Mouse (Mus musculus): ENCODE results near the gene Sema4b. TPM values are rescaled to one million over a fixed set of nuclear protein-coding genes. Genes with fewer than 3 reads are reported as not detected.

Gene Sema4b
- total and polyA plus RNA-seq, 2 experiments from 2014 or later, result 11.7 to 17.5 TPM

GRCm38 (mm10) chr7:80158496-80159268, 28.0 kb upstream of the Sema4b start:
- 0 out of 2 replicates have a peak overlapping the region, but pooled peaks have one; percentile 30 for H3K27ac ChIP-seq (ENCODE audit: low read depth)
- ATAC-seq (ENCODE audit: insufficient read depth, low read depth) (no peak), DNase-seq (ENCODE audit: low spot score) (no peak)
- no peak overlapping the region for H3K9ac ChIP-seq (replicated peaks; ENCODE audit: low read depth, low read length)
- no peaks in the 10 kb centered on the region for H3K36me3 ChIP-seq (replicated peaks; ENCODE audit: control insufficient read depth, insufficient read depth, low read length)
- no peaks in the 10 kb centered on the region for H3K27me3 ChIP-seq (ENCODE audit: control insufficient read depth, insufficient read depth, low read length)
- TF ChIP-seq CTCF (IDR thresholded peaks at IDR 0.05; ENCODE audit: low read depth) (no peak), EP300 (IDR thresholded peaks at IDR 0.05; ENCODE audit: low read depth) (no peak)
- H3K4me3 ChIP-seq (ENCODE audit: low read depth, low read length), result no peak overlapping the region
- H3K4me2 ChIP-seq (ENCODE audit: low read depth, low read length), result no peak overlapping the region
- H3K4me1 ChIP-seq (ENCODE audit: control insufficient read depth, insufficient read depth), result peaks cover 22% of the 10 kb centered on the region
- WGBS, result 81% methylated on average over 8 of the region's 8 CpGs
- no peaks in the 10 kb centered on the region for H3K9me3 ChIP-seq (replicated peaks; ENCODE audit: control insufficient read depth, low read length)

GRCm38 (mm10) chr7:80160293-80160944, 26.2 kb upstream of the Sema4b start:
- H3K27ac ChIP-seq (ENCODE audit: low read depth), result peak overlapping the region; percentile 90
- DNase-seq (ENCODE audit: low spot score), result no peak
- H3K4me2 ChIP-seq (ENCODE audit: low read depth, low read length), result no peak overlapping the region
- H3K36me3 ChIP-seq (replicated peaks; ENCODE audit: control insufficient read depth, insufficient read depth, low read length), result no peaks in the 10 kb centered on the region
- WGBS, result 56% methylated on average over 7 of the region's 7 CpGs
- no peak for TF ChIP-seq EP300 (IDR thresholded peaks at IDR 0.05; ENCODE audit: low read depth)
- TF ChIP-seq CTCF (IDR thresholded peaks at IDR 0.05; ENCODE audit: low read depth), result no peak
- H3K9me3 ChIP-seq (replicated peaks; ENCODE audit: control insufficient read depth, low read length), result no peaks in the 10 kb centered on the region
- H3K4me1 ChIP-seq (ENCODE audit: control insufficient read depth, insufficient read depth), result peaks cover 22% of the 10 kb centered on the region
- ATAC-seq (ENCODE audit: insufficient read depth, low read depth), result peak; percentile 27; the same call in 1 of the 2 replicates
- H3K27me3 ChIP-seq (ENCODE audit: control insufficient read depth, insufficient read depth, low read length), result no peaks in the 10 kb centered on the region
- no peak overlapping the region for H3K9ac ChIP-seq (replicated peaks; ENCODE audit: low read depth, low read length)
- no peak overlapping the region for H3K4me3 ChIP-seq (ENCODE audit: low read depth, low read length)

DNA sequence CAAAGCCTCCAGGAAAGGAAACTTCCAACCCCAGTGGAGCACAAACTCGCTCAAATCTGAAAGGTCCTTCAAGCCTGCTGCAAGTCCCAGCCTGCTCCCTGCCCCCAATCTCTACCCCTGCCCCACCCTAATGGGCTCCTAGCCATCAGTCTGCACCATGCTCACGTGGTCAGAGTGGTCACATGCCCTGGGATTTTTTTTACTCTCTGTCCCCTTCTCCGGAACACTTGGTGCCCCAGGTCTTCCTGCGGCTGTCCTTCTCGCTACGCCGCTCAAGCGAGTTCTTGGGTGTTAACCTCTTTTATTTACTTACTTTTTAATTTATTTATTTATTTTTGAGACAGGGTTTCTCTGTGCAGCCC, 25.7 kb upstream of the Sema4b start:
- TF ChIP-seq CTCF (IDR thresholded peaks at IDR 0.05; ENCODE audit: low read depth) (no peak), EP300 (IDR thresholded peaks at IDR 0.05; ENCODE audit: low read depth) (peak; percentile 77)
- Histone ChIP-seq H3K4me3 (ENCODE audit: low read depth, low read length) (no peak overlapping the region), H3K9me3 (replicated peaks; ENCODE audit: control insufficient read depth, low read length) (no peaks in the 10 kb centered on the region), H3K27me3 (ENCODE audit: control insufficient read depth, insufficient read depth, low read length) (no peaks in the 10 kb centered on the region), H3K27ac (ENCODE audit: low read depth) (peak overlapping the region; percentile 90), H3K4me2 (ENCODE audit: low read depth, low read length) (no peak overlapping the region), H3K9ac (replicated peaks; ENCODE audit: low read depth, low read length) (peak overlapping the region; percentile 15; the same call in 1 of the 2 replicates), H3K4me1 (ENCODE audit: control insufficient read depth, insufficient read depth) (peaks cover 22% of the 10 kb centered on the region), H3K36me3 (replicated peaks; ENCODE audit: control insufficient read depth, insufficient read depth, low read length) (no peaks in the 10 kb centered on the region)
- peak; percentile 93 for ATAC-seq (ENCODE audit: insufficient read depth, low read depth)
- peak; percentile 87 for DNase-seq (ENCODE audit: low spot score)
- WGBS, result 35% methylated on average over 8 of the region's 8 CpGs

DNA sequence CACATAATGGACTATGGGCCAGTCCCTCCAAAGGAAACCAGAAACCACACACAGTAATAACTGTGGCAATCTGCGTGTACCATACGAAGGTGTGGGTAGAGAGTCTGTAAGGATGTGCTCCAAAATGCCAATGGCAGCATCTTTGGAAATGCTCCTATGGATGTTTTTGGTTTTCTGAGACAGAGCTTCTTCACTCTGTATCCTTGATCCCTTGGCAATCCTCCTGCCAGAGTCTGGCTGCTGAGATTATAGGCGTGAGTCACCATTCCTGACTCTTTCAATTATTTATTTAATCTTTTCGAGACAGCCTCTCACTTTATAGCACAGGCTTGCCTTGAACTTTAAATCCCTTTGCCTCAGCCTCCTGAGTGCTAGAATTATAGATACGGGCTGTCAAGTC, 21.2 kb upstream of the Sema4b start:
- H3K27me3 ChIP-seq (ENCODE audit: control insufficient read depth, insufficient read depth, low read length), result no peaks in the 10 kb centered on the region
- H3K9ac ChIP-seq (replicated peaks; ENCODE audit: low read depth, low read length), result no peak overlapping the region
- no peak overlapping the region for H3K4me2 ChIP-seq (ENCODE audit: low read depth, low read length)
- no peaks in the 10 kb centered on the region for H3K36me3 ChIP-seq (replicated peaks; ENCODE audit: control insufficient read depth, insufficient read depth, low read length)
- H3K9me3 ChIP-seq (replicated peaks; ENCODE audit: control insufficient read depth, low read length), result no peaks in the 10 kb centered on the region
- ATAC-seq (ENCODE audit: insufficient read depth, low read depth) (no peak), DNase-seq (ENCODE audit: low spot score) (no peak)
- TF ChIP-seq EP300 (IDR thresholded peaks at IDR 0.05; ENCODE audit: low read depth), result no peak
- TF ChIP-seq CTCF (IDR thresholded peaks at IDR 0.05; ENCODE audit: low read depth), result no peak
- H3K4me1 ChIP-seq (ENCODE audit: control insufficient read depth, insufficient read depth), result peaks cover 7% of the 10 kb centered on the region
- H3K27ac ChIP-seq (ENCODE audit: low read depth), result no peak overlapping the region
- 82% methylated on average over 5 of the region's 5 CpGs for WGBS
- no peak overlapping the region for H3K4me3 ChIP-seq (ENCODE audit: low read depth, low read length)

GRCm38 (mm10) chr7:80166740-80167139, 19.9 kb upstream of the Sema4b start:
- H3K27ac ChIP-seq (ENCODE audit: low read depth), result 0 out of 2 replicates have a peak overlapping the region, but pooled peaks have one; percentile 8
- ATAC-seq (ENCODE audit: insufficient read depth, low read depth) (peak; percentile 68), DNase-seq (ENCODE audit: low spot score) (peak; percentile 80)
- no peak overlapping the region for H3K9ac ChIP-seq (replicated peaks; ENCODE audit: low read depth, low read length)
- no peak overlapping the region for H3K4me2 ChIP-seq (ENCODE audit: low read depth, low read length)
- no peak overlapping the region for H3K4me3 ChIP-seq (ENCODE audit: low read depth, low read length)
- 26% methylated on average over 7 of the region's 7 CpGs for WGBS
- no peaks in the 10 kb centered on the region for H3K36me3 ChIP-seq (replicated peaks; ENCODE audit: control insufficient read depth, insufficient read depth, low read length)
- H3K27me3 ChIP-seq (ENCODE audit: control insufficient read depth, insufficient read depth, low read length), result no peaks in the 10 kb centered on the region
- H3K9me3 ChIP-seq (replicated peaks; ENCODE audit: control insufficient read depth, low read length), result no peaks in the 10 kb centered on the region
- H3K4me1 ChIP-seq (ENCODE audit: control insufficient read depth, insufficient read depth), result peaks cover 10% of the 10 kb centered on the region
- TF ChIP-seq EP300 (IDR thresholded peaks at IDR 0.05; ENCODE audit: low read depth), result no peak
- TF ChIP-seq CTCF (IDR thresholded peaks at IDR 0.05; ENCODE audit: low read depth), result no peak

Data from heart, postnatal 0 days (tissue).